Mouse (Mus musculus) right cerebral cortex, postnatal 4 days (tissue): ENCODE measurements around the gene Mucl1.
"Not testable (repeated sequence)": the region's sequence is repeated elsewhere in the genome, so short reads cannot be mapped to it uniquely, and the experiment has no call there.

ENCODE experiments used
- DNase-seq: peaks from one replicate; pipeline ENCODE4 v3.0.0-alpha.2; 2022

The Mucl1 gene

GRCm38 (mm10) chr15:103755369-103755768, at the start of gene Mucl1:
Mucl1 (minus strand) TSS chr15:103755469.
- DNase-seq, result no peak

- DNase-seq, result peak; percentile 56
Observed at GRCm38 (mm10) chr15:103766836-103767235, 11.6 kb upstream of the Mucl1 start.

- DNase-seq, result not testable (repeated sequence)
Observed at GRCm38 (mm10) chr15:103716861-103717260, 38.4 kb downstream of the Mucl1 start.
